Mouse (Mus musculus): ENCODE results near the gene Lmx1b. TPM values are rescaled to one million over a fixed set of nuclear protein-coding genes. Genes with fewer than 3 reads are reported as not detected.

Gene Lmx1b
- polyA plus RNA-seq, 1 experiment, result not detected

DNA sequence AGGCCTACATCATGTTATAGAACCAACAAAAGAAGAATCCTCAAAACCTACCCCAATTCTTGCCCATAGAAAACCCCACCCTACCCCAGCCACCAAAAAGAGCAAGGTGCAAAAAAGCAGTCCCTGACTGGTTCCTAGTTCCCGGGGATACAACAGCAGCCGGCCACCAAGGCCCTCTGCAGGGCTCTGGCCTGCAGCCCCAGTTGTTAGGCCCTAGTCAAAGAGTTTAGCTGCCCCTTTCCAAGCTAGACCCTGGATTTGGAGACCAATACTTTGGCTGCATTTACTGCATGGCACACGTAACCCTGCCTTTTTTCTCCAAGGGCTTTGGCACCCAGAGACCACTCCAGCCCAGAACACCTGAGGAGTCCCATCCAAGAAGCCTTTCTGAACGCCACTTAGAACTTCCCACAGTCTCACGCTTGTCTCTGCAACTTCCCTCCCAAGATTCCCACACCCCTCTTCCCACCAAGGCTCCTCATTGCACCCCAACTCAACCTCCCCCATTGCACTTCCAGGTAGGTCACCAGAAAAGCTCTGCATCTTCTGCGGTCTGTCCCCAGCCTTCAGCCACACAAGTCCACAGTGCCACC is 2.1 kb downstream of the Lmx1b start:
- Histone ChIP-seq H3K27me3 (ENCODE audit: control insufficient read depth, insufficient read depth, insufficient read length) (peaks cover 88% of the 10 kb centered on the region), H3K4me2 (ENCODE audit: low read depth) (no peak overlapping the region), H3K79me2 (ENCODE audit: control insufficient read depth, insufficient read depth) (no peaks in the 10 kb centered on the region), H3K4me3 (no peak overlapping the region), H3ac (ENCODE audit: control insufficient read depth, insufficient read length) (no peak overlapping the region), H3K36me3 (ENCODE audit: control insufficient read depth, insufficient read depth) (no peaks in the 10 kb centered on the region)
- TF ChIP-seq POLR2A (IDR thresholded peaks at IDR 0.05; ENCODE audit: insufficient read length, low read depth) (no peak), E2F4 (IDR thresholded peaks at IDR 0.05; ENCODE audit: insufficient read depth) (no peak), SRF (IDR thresholded peaks at IDR 0.05; ENCODE audit: control insufficient read depth, insufficient read length, low read depth) (no peak), TCF3 (IDR thresholded peaks at IDR 0.05; ENCODE audit: insufficient read length, low read depth) (no peak), CEBPB (IDR thresholded peaks at IDR 0.05; ENCODE audit: insufficient read depth, poor library complexity, severe bottlenecking) (no peak), USF1 (IDR thresholded peaks at IDR 0.05; ENCODE audit: low read depth) (no peak), MYOD1 (IDR thresholded peaks at IDR 0.05; ENCODE audit: control insufficient read depth in 1 of 3, insufficient read length in 2 of 3, low read depth in 2 of 3) (no peak), MAX (IDR thresholded peaks at IDR 0.05; ENCODE audit: low read depth) (no peak), TCF12 (IDR thresholded peaks at IDR 0.05; ENCODE audit: insufficient read depth, poor library complexity, severe bottlenecking) (no peak), MYOG (IDR thresholded peaks at IDR 0.05; ENCODE audit: control insufficient read depth in 1 of 3, insufficient read depth in 1 of 3, insufficient read length in 2 of 3, low read depth in 2 of 3) (no peak), REST (IDR thresholded peaks at IDR 0.05; ENCODE audit: insufficient read depth, insufficient read length) (no peak), POLR2AphosphoS2 (IDR thresholded peaks at IDR 0.05; ENCODE audit: insufficient read length, low read depth) (no peak)

DNA sequence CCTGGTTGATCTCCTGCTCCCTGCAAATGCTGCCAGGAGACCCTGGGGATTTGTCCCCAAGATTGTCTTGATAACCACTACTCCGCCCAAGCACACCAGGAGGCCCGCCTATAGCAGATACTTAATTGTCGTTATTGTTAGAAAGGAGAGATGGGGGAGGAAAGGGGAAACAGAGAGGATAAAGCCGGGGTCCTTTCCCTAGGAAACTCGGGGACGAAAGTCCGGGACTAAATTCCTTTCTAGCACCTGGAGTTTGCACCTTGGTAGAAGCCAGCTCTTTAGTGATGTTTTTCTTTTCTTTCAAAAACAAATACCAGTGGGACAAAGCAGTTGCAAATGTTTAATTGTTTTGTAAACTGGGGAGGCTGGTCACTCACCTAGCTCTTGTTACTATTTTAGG is 3.0 kb downstream of the Lmx1b start:
- H3ac ChIP-seq (ENCODE audit: control insufficient read depth, insufficient read length), result no peak overlapping the region
- no peaks in the 10 kb centered on the region for H3K79me2 ChIP-seq (ENCODE audit: control insufficient read depth, insufficient read depth)
- peaks cover 88% of the 10 kb centered on the region for H3K27me3 ChIP-seq (ENCODE audit: control insufficient read depth, insufficient read depth, insufficient read length)
- TF ChIP-seq E2F4 (IDR thresholded peaks at IDR 0.05; ENCODE audit: insufficient read depth) (no peak), MYOD1 (IDR thresholded peaks at IDR 0.05; ENCODE audit: control insufficient read depth in 1 of 3, insufficient read length in 2 of 3, low read depth in 2 of 3) (no peak), REST (IDR thresholded peaks at IDR 0.05; ENCODE audit: insufficient read depth, insufficient read length) (no peak), CEBPB (IDR thresholded peaks at IDR 0.05; ENCODE audit: insufficient read depth, poor library complexity, severe bottlenecking) (no peak), MAX (IDR thresholded peaks at IDR 0.05; ENCODE audit: low read depth) (no peak), MYOG (IDR thresholded peaks at IDR 0.05; ENCODE audit: control insufficient read depth in 1 of 3, insufficient read depth in 1 of 3, insufficient read length in 2 of 3, low read depth in 2 of 3) (no peak), POLR2AphosphoS2 (IDR thresholded peaks at IDR 0.05; ENCODE audit: insufficient read length, low read depth) (no peak), SRF (IDR thresholded peaks at IDR 0.05; ENCODE audit: control insufficient read depth, insufficient read length, low read depth) (no peak), TCF3 (IDR thresholded peaks at IDR 0.05; ENCODE audit: insufficient read length, low read depth) (no peak)
- no peak overlapping the region for H3K4me2 ChIP-seq (ENCODE audit: low read depth)
- no peaks in the 10 kb centered on the region for H3K36me3 ChIP-seq (ENCODE audit: control insufficient read depth, insufficient read depth)
- H3K4me3 ChIP-seq, result no peak overlapping the region

DNA sequence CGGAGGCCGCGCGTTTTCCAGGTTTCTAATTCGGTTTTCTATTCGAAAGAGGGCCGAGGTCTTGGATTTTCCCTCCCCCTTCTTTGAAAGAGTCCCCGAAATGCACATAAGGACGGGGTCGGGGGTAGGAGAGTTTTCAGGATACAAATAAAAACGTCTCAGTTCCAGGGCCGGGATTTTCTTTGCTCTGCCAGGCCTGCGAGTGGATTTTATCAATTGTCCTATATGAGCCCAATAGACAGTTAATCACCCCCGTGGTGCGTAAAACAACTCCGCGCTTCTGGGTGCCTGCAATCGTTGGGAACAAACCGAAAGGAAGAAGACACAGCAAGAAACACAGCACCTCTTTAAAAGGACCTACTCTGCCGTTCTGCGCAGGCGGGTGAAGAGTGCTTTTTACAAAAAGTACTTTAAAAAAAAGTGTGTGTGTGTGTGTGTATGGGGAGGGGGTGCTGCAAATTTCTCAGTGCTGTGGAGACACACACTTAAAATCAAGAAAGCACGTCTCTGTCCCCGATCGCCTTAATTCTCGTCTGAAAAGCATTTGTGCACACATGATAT is 3.6 kb downstream of the Lmx1b start:
- Histone ChIP-seq H3ac (ENCODE audit: control insufficient read depth, insufficient read length) (no peak overlapping the region), H3K4me2 (ENCODE audit: low read depth) (peak overlapping the region; percentile 6), H3K36me3 (ENCODE audit: control insufficient read depth, insufficient read depth) (no peaks in the 10 kb centered on the region), H3K79me2 (ENCODE audit: control insufficient read depth, insufficient read depth) (no peaks in the 10 kb centered on the region), H3K27me3 (ENCODE audit: control insufficient read depth, insufficient read depth, insufficient read length) (peaks cover 88% of the 10 kb centered on the region), H3K4me3 (no peak overlapping the region)
- no peak for TF ChIP-seq POLR2AphosphoS2 (IDR thresholded peaks at IDR 0.05; ENCODE audit: insufficient read length, low read depth)
- TF ChIP-seq E2F4 (IDR thresholded peaks at IDR 0.05; ENCODE audit: insufficient read depth), result no peak
- TF ChIP-seq MYOG (IDR thresholded peaks at IDR 0.05; ENCODE audit: control insufficient read depth in 1 of 3, insufficient read depth in 1 of 3, insufficient read length in 2 of 3, low read depth in 2 of 3), result no peak
- no peak for TF ChIP-seq TCF3 (IDR thresholded peaks at IDR 0.05; ENCODE audit: insufficient read length, low read depth)
- TF ChIP-seq MAX (IDR thresholded peaks at IDR 0.05; ENCODE audit: low read depth), result no peak
- no peak for TF ChIP-seq REST (IDR thresholded peaks at IDR 0.05; ENCODE audit: insufficient read depth, insufficient read length)
- TF ChIP-seq POLR2A (IDR thresholded peaks at IDR 0.05; ENCODE audit: insufficient read length, low read depth), result no peak
- no peak for TF ChIP-seq MYOD1 (IDR thresholded peaks at IDR 0.05; ENCODE audit: control insufficient read depth in 1 of 3, insufficient read length in 2 of 3, low read depth in 2 of 3)
- TF ChIP-seq CEBPB (IDR thresholded peaks at IDR 0.05; ENCODE audit: insufficient read depth, poor library complexity, severe bottlenecking), result no peak
- no peak for TF ChIP-seq TCF12 (IDR thresholded peaks at IDR 0.05; ENCODE audit: insufficient read depth, poor library complexity, severe bottlenecking)
- no peak for TF ChIP-seq USF1 (IDR thresholded peaks at IDR 0.05; ENCODE audit: low read depth)
- TF ChIP-seq SRF (IDR thresholded peaks at IDR 0.05; ENCODE audit: control insufficient read depth, insufficient read length, low read depth), result no peak

DNA sequence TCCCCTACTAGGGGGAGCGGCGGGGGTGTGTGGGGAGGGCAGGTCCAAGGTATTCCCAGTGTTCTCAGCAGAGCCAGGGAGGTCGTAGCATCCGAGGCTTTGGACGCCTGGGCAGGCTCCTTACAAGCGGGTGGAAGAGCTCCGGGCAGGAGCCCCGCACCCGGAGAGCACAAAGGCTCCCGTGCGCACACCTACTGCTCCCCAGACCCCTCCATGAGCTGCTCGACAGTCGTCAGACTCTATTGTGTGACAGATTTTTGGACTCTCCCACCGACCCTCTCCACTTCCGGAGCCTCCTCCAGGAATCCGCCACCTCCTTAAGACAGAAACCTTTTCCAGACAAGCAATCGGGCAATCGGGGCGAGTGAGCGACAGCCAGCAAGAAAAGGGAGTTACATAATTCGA is 4.2 kb downstream of the Lmx1b start:
- H3K79me2 ChIP-seq (ENCODE audit: control insufficient read depth, insufficient read depth), result no peaks in the 10 kb centered on the region
- H3K4me2 ChIP-seq (ENCODE audit: low read depth), result no peak overlapping the region
- H3ac ChIP-seq (ENCODE audit: control insufficient read depth, insufficient read length), result no peak overlapping the region
- no peaks in the 10 kb centered on the region for H3K36me3 ChIP-seq (ENCODE audit: control insufficient read depth, insufficient read depth)
- TF ChIP-seq TCF12 (IDR thresholded peaks at IDR 0.05; ENCODE audit: insufficient read depth, poor library complexity, severe bottlenecking), result no peak
- TF ChIP-seq MYOG (IDR thresholded peaks at IDR 0.05; ENCODE audit: control insufficient read depth in 1 of 3, insufficient read depth in 1 of 3, insufficient read length in 2 of 3, low read depth in 2 of 3), result no peak
- no peak for TF ChIP-seq MYOD1 (IDR thresholded peaks at IDR 0.05; ENCODE audit: control insufficient read depth in 1 of 3, insufficient read length in 2 of 3, low read depth in 2 of 3)
- TF ChIP-seq SRF (IDR thresholded peaks at IDR 0.05; ENCODE audit: control insufficient read depth, insufficient read length, low read depth), result no peak
- no peak for TF ChIP-seq CEBPB (IDR thresholded peaks at IDR 0.05; ENCODE audit: insufficient read depth, poor library complexity, severe bottlenecking)
- TF ChIP-seq POLR2AphosphoS2 (IDR thresholded peaks at IDR 0.05; ENCODE audit: insufficient read length, low read depth), result no peak
- TF ChIP-seq TCF3 (IDR thresholded peaks at IDR 0.05; ENCODE audit: insufficient read length, low read depth), result no peak
- TF ChIP-seq USF1 (IDR thresholded peaks at IDR 0.05; ENCODE audit: low read depth), result no peak
- no peak for TF ChIP-seq E2F4 (IDR thresholded peaks at IDR 0.05; ENCODE audit: insufficient read depth)
- no peak for TF ChIP-seq REST (IDR thresholded peaks at IDR 0.05; ENCODE audit: insufficient read depth, insufficient read length)
- no peak for TF ChIP-seq POLR2A (IDR thresholded peaks at IDR 0.05; ENCODE audit: insufficient read length, low read depth)
- no peak for TF ChIP-seq MAX (IDR thresholded peaks at IDR 0.05; ENCODE audit: low read depth)
- no peak overlapping the region for H3K4me3 ChIP-seq
- H3K27me3 ChIP-seq (ENCODE audit: control insufficient read depth, insufficient read depth, insufficient read length), result peaks cover 88% of the 10 kb centered on the region

Measured in myocyte (in vitro differentiated cells).